Mouse (Mus musculus): Measurements from ENCODE around the gene Fam20b. TPM values are rescaled to one million over a fixed set of nuclear protein-coding genes. Genes with fewer than 3 reads are reported as not detected.
A peak's percentile ranks its signal among the peaks of the same experiment; 100 is the strongest.

The Fam20b gene
- total RNA-seq, 2 experiments from 2014 or later = 49.1 to 57.9 TPM

GRCm38 (mm10) chr1:156732996-156733395 lies 14.1 kb upstream of the Fam20b start:
- DNase-seq (ENCODE audit: low spot score in 2 of 2) = no peak

DNA sequence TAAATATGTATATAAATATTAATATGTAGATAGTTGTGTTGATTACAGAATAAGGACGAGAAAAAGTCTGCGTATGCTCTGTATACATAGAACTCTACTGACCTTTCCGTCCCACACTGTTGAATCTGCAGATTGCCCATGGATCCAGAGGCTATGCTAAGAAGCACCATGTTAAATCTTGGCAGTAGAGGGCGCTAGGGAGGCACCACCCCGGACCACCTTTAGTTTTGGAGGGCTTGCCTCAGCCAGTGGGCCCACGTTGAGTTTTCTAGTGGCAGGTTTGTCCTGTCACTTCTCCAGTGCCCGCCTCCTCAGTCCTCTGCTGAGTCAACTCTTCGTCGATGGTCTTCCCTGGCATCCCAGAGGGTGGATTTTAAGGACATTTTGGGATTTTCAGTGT lies 11.9 kb upstream of the Fam20b start:
- DNase-seq (ENCODE audit: low spot score in 2 of 2) = no peak

GRCm38 (mm10) chr1:156727234-156728108 lies 8.6 kb upstream of the Fam20b start:
- DNase-seq (ENCODE audit: low spot score in 2 of 2) = no peak

GRCm38 (mm10) chr1:156722089-156722488 lies 3.2 kb upstream of the Fam20b start:
- no peak for DNase-seq (ENCODE audit: low spot score in 2 of 2)

GRCm38 (mm10) chr1:156720046-156720445 lies 1.2 kb upstream of the Fam20b start:
- no peak for DNase-seq (ENCODE audit: low spot score in 2 of 2)

DNA sequence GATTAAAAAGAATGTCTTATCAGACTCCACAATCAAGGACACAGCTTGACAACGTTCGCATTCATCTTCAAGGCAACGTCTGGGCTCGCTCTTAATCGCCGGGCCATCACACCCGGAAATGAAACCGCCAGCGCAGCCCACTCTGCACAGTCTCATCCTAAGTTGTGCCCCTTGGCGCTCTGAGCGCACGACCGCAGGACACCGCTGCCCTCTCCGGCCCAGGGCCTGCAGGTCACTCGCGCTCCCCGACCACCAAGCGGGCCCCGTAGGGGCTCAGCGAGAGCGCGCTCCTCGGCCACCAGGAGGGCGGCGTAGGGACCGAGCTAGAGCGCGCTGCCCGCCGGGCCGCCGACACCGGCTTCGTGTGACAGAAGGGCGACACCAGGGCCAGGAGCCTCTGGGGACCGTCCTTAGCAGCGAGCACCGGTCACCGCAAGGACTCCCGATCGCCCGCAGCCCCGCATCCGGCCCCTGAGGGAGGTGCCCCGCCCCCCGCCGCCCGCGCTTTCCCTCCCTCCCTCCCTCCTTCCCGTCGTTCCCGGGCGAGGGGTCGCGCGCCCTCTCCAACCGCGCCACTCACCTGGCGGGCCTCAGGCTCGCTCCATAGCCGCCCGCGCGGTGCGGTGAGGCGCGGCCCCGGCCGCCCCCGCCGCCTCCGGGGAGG lies 468 bp downstream of the Fam20b start:
- peak; percentile 57 to 58 for DNase-seq (ENCODE audit: low spot score in 2 of 2)

DNA sequence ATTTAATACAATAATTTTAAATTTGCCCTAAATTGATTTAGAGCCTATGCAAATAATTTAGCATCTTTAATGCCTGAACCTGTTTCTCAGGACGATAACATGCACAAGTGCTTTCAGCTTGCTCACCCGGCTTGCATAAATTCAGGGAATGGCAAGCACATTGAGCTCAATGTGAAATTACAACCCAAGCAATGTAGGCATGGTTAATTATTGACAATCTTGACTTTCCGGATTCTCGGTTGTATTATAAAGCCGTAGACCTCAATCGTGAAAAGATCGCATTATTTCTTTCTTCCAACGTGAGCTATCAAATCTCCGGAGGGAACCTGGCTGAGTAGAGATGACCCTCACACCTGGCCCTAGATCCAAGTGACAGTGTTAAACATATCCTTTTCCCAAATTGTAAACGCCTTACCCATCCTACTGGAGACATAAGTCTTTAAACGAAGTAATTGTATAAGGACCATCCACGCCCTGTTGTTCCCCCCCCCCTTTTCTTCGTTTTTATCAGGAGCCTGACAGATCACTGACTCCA lies 1.1 kb downstream of the Fam20b start:
- no peak for DNase-seq (ENCODE audit: low spot score in 2 of 2)

DNA sequence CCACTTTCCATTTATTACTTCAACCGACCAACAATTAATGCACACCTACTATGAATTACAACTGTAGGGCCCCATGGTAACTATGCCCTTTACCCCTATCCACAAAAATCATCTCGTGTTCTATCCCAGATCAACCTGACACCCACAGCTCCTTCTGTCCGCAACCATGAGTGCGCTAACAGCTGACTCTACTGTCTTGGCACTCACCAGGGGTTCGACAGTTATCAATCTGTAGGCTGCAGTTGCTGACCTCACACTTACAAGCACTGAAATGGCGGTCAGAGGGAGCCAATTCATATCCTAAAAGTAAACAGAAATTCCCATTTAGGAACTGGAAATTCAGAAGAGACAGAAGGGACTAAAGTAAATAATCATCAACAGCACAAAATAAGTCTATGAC lies 2.2 kb downstream of the Fam20b start:
- no peak for DNase-seq (ENCODE audit: low spot score in 2 of 2)

GRCm38 (mm10) chr1:156710472-156711098 lies 8.3 kb downstream of the Fam20b start:
- DNase-seq (ENCODE audit: low spot score in 2 of 2) = no peak

DNA sequence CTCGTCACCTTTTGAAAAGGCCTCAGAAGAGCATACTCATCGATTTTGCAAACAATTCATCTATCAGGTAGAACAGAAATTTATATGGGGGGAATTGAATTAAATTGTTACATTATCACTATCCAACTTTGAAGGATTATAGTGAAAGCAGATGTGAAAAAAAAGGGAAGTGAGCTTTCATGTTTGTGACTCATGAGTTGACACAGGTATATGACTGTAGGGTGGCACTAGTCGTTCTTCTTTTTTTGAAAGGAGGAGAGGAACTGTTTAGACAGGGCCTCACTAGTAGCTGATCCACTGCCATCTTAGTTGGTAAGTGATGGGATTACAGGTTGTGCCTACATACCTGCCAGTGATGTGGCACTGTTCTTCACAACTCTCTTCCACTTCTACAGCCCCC lies 10.2 kb downstream of the Fam20b start:
- no peak for DNase-seq (ENCODE audit: low spot score in 2 of 2)

- DNase-seq (ENCODE audit: low spot score in 2 of 2) = no peak
Observed at GRCm38 (mm10) chr1:156705696-156706285, 13.1 kb downstream of the Fam20b start.

DNA sequence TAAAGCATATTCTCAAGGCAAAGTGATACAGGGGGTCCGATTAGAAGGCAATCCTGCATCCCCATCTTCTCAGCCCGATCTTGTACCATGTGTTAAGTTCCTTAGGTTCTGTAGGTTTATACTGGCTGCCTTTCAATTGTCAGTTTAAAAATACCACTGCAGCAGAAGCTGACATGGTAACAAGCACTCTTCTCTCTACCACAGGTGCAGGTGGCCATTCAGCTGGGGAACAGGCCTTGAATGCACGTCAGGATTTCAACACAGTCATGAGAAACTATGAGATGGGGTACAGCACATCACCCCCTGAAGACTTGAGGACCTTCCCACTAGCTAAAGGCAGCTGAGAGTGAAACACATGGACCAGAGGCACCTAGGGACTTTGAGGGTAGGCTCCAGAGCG lies 15.4 kb downstream of the Fam20b start:
- no peak for DNase-seq (ENCODE audit: low spot score in 2 of 2)

GRCm38 (mm10) chr1:156702151-156702550 lies 16.7 kb downstream of the Fam20b start:
- no peak for DNase-seq (ENCODE audit: low spot score in 2 of 2)

GRCm38 (mm10) chr1:156686025-156686661 lies 32.7 kb downstream of the Fam20b start:
- no peak for DNase-seq (ENCODE audit: low spot score in 2 of 2)

DNA sequence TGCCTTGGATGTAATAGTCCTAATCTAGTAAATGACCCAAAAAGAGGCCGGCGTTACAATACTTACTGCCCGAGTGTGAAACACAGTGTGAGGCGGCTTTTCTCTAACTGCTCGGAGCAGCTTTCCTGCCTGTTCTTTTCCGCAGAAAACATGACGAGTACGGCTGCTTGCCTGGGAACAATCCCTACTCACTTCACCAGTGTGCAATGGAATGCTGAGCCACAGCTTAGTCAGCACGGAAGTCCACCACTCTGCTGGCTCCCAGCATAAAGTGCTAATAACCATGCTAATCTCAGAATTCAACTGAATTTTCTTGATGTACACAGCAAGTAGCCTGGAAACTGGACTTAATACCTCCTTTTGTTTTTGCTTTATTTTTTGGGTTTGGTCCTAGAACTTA lies 39.3 kb downstream of the Fam20b start:
- no peak for DNase-seq (ENCODE audit: low spot score in 2 of 2)

DNA sequence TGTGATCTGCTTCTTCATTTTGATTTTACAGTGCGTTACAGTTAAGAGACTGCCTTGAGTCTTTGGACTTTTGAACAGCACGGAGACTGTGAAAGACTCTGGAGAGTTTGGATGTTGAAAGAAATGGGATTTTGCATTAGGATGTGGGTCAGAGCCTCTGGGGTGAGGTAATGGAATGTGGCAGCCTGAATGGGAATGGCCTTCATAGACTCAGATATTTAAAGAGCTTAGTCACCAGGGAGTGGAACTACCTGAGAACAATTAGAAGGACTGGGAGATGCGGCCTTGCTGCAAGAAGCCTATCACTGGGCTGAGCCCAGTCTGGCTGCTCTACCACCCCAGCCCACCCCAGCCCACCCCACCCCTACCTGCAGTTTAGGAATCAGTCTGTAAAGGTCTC lies 41.7 kb downstream of the Fam20b start:
- DNase-seq (ENCODE audit: low spot score in 2 of 2) = no peak

- no peak for DNase-seq (ENCODE audit: low spot score in 2 of 2)
Observed at GRCm38 (mm10) chr1:156676596-156676995, 42.3 kb downstream of the Fam20b start.

DNA sequence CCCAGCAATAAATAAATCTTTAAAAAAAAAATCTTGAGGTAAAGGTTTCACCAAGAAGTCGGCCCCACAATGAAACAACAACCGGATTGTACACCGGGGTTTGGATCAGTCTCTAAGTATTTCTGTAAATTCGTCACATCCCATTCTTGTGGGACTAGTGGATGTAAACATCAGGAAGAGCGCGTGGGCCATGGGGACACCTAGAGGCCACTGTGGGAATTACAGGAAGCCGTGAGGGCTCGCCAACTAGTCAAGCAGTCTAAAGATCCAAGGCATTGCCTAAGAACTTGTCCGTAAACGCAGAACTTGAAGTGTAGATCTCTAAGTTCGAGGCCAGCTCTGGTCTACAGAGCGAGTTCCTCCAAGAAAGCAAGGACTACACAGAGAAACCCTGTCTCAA lies 42.7 kb downstream of the Fam20b start:
- DNase-seq (ENCODE audit: low spot score in 2 of 2) = peak; percentile 62 to 70

DNA sequence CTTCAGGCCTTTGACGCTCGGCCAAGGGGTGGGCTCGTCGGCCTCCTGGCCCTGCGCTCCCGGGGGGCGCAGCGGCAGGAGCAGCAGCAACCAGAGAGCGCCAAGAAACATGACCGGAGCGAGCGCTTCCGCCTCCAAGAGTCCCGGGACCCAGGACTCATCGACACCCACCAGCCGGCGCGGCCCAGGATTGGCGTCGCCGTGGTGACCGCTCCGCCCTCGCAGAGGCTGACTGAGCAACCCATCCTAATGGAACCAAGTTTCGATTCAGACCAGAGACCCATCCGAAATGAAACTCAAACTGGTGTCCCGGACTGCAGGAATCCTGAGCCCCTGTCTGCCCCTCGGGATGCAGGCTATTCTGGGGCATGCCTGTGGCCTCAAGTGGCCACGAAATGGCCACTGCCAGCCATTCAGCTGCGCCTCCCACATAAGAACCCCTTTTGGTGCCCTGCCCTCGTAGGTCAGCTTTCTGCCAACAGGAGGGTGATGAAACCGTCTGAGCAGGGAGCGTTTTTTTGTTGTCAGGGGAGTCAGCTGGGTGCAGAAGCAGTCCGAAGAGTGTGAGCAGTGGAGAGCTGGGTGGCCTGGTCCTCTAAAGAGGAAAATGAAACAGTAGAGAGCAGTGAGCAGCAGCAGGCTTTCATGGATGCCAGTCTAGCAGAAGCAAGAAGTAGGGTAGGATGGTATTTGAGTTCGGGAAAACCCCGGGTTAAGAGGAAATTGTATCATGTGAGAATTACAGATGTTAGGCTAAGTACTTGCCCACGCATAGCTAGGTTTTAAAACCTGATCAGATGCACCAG lies 44.5 kb downstream of the Fam20b start, which contains the start of gene Tor3a:
Gene Tor3a (minus strand): TSS at position 162 of the 806 bp plus-strand sequence.
- DNase-seq (ENCODE audit: low spot score in 2 of 2) = peak; percentile 82 to 84

Data from adrenal gland, adult 18-20 months (tissue).